Mouse (Mus musculus): Measurements from ENCODE around the gene N4bp2.
A peak's percentile ranks its signal among the peaks of the same experiment; 100 is the strongest.

Gene N4bp2

DNA sequence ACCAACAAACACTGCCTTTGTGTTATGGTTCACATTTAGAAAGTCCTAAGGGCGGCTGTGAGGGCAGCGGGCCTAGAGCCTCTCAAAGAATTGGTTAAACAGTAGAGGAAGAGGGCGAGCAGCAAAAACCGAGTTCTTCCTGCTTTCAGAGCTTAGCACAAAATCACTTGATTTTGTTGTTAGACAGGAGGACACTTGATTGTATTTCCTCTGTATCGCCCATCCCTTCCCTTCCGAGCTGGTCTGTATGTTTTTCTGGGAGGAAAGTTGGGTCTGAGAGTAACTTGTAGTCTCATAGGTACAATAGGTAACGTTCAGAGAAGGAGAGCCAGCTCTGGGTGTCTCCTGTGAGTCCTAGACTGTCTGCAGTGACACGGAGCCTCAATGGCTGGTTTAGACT is 63.8 kb downstream of the N4bp2 start:
- DNase-seq (ENCODE audit: low spot score in 2 of 2), result no peak

DNA sequence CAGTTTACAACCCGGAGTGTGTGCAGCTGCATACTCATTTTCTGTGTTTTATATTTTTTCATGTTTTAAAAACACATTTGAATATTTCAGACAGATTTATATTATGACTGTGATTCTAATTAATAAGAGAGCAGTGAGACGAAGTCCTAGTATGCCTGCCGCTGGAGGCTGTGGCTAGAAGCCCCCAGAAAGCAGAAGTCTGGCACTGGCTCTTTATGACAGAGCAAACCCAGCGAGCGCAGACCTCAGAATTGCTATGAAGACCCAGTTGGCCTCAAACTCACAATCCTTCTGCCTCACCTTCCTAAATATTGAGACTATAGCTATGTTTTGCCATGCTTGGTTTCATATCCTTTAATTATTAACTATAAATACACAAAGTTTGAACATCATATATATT is 64.9 kb downstream of the N4bp2 start:
- DNase-seq (ENCODE audit: low spot score in 2 of 2), result no peak

DNA sequence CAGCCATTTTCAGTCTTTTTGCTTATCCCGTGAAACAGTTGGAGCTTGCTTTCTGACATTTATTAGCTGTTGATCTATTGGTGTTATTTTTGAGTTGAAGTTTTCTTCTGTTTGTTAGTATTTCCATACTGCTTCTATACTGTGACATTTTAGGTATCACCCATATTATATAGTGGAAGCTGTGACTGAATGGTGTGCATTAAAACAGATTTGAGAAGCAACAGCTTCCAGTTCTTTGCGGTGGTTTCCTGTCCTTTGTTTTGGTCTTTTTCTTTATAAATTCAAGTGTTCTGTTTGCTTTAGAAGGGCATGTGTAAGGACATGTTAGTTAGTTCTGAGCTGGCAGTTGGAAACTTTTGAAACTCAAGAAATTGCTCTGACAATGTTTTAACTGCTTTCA is 65.7 kb downstream of the N4bp2 start:
- no peak for DNase-seq (ENCODE audit: low spot score in 2 of 2)

DNA sequence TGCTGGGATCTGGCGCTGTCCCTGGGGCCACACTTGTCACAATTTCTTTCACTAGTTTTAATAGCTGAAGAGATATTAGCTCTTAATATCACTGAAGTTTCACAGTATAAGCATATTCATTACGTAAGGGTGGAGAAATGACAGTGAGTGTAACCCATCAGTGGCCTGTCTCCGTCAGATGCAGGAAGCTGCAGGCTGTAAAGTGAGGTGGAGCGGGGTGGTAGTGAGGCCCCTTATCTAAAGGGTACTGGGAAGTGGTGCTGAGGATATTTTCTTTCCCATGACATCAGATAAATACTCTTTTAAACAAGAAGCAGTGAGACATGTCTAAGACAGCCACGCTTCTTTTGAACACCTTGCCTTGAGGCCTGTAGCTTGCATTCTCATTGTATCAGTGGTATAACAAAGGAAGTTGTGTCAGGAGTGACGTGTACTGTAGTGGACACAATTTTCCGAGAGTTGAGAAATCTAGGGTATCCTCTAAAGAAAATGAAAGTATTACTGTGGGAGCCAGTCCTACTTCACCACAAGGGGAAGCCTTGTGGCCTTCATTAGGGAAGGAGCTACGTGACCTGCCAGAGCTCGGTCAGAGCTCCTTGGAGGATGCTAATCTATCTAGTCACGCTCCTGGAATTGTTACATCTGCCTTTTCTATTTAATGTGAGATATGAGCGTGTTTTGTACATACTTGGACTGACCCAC is 68.7 kb downstream of the N4bp2 start:
- DNase-seq (ENCODE audit: low spot score in 2 of 2), result no peak

DNA sequence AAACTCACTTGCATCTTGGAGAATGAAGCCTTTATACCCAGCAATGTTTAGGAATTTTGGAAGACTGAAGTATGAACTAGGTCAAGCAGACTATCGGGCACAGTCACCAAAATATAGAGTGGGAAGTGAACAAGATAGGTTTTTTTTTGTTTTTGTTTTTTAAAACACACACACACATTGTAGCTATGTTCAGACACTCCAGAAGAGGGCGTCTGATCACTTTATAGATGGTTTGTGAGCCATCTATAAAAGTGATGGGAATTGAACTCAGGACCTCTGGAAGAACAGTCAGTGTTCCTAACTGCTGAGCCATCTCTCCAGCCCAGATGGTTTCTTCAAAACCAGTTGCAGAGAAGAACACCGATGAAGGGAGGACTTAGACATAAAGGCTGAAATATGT is 69.8 kb downstream of the N4bp2 start:
- no peak for DNase-seq (ENCODE audit: low spot score in 2 of 2)

DNA sequence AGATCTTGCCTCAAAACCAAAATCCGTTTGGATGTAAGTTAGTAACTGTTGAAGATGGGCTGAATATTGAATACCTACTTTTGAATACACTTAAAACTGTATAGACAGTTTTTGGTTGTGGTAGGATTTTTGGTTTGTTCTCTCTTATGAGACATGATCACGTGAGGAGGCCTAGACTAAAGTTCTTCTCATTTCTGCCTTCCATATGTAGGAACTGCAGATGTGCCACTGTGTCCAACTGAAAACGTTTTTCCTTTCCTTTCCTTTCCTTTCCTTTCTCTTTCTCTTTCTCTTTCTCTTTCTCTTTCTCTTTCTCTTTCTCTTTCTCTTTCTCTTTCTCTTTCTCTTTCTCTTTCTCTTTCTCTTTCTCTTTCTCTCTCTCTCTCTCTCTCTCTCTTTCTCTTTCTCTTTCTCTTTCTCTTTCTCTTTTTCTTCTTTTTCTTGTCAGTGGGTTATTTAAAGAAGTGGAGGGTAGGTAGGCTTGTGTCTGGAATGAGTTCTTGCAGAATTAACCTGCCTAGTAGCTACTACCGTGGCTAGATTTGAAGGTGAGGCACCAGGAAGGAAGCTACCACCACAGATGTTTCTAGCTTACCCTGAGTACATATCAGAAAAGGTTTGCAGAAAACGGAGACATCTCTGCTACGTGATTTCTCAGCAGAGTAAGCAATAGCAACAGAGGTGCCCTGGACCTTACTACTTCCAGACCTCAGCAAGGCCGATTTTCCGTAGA is 70.6 kb downstream of the N4bp2 start:
- no peak for DNase-seq (ENCODE audit: low spot score in 2 of 2)

DNA sequence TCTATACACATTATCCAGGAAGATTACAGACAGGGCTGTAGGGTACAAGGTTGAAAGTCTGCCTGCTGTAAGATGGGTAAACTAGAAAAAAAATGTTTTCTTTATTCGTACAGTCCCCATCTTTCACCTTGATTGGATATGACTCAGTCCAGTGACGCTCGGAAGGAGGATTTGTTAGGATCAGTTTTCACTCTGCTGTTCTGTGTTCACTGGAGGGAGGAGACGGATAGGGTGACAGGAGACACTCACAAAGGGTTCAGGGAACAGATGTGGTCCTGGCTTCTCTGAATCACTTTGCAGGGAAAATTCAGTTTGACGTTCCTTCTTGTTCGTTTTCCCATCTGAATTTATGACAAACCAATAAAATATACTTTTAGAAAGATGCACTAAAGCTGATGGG is 74.7 kb downstream of the N4bp2 start:
- no peak for DNase-seq (ENCODE audit: low spot score in 2 of 2)

DNA sequence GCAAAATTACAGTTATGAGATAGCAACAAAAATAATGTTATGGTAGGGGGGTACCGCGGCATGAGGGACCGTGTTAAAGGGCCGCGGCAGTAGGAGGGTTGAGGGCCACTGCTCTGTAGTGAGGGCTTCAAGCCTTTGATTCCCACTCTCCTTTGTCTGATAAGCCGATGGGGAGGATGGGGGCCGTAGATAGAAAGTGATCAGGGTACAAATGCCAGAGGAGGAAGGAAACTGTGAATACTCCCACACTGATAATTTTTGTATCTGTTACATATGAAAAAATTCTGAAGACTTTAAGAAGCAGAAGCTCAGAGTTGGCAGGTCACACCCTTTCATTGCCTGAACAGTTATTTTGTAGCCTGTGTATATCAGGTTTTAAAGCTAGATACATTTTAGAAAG is 79.6 kb downstream of the N4bp2 start:
- DNase-seq (ENCODE audit: low spot score in 2 of 2), result no peak

DNA sequence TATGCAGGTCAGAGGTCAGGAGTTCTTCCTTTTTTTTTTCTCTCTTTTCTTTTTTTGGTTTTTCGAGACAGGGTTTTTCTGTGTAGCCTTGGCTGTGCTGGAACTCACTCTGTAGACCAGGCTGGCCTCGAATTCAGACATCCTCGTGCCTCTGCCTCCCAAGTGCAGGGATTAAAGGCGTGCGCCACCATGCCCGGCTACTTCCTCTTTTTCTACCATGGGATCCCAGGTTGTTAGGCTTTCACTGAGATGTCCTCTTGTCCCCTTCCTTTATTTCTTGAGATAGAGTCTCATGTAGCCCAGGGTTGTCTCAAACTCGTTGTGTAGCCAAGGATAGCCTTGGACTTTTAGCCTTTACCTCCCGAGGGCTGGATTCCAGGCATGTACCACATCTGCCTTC is 83.2 kb downstream of the N4bp2 start:
- no peak for DNase-seq (ENCODE audit: low spot score in 2 of 2)

DNA sequence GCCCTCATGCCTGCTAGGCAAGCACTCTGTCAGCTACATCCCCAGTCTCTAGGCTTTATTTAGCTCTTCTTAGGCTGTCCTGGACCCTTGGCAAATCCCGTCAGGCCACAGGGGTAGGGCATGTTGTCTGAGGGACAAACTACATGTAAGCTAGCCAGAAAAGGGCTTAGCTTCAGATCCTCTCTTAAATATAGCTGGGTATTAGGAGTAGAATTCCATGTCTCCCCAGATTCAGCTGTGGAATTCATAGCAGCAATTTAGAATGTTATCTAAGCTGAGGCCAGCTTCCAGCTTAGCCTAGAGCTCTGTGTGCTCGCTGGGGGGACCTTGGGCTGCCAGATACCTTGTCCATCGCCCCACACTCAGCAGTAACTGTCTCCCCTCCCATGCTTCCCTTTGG is 83.6 kb downstream of the N4bp2 start:
- DNase-seq (ENCODE audit: low spot score in 2 of 2), result no peak

DNA sequence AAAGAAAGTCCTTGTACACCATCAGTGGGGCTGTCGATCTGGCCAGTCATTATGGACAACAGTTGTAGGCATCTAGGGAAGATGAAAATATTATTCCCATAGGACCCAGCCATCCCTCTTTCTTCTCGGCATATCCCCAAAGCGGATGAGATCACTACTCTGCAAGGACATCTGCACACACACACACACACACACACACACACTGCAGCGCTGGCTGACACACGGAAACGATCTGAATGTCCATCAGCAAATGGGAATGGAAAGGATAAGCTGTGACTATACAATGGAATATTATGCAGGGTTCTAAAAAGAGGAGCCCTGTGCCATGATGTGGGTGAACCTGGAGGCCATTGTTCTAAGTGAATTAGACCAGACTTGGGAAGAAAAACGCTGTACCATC is 84.3 kb downstream of the N4bp2 start:
- DNase-seq (ENCODE audit: low spot score in 2 of 2), result no peak

DNA sequence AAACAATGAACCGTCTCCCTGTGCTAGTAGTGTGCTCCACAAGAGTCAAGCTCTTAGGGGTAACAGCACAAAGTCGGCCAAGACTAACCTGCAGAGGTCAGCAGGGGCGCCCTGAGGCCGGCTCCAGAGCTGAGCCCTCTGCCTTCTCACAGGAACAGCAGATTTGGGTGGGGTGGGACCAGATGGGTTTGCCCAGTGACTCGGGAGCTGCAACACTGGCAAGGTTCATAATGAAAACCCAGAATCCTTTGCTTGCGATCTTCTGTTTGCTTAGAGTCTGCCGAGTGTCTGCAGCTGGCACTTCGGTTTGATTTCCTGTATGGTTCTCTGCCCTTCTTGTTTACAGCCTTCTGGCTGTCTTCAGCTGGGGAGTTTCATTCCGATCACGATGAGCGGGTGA is 87.4 kb downstream of the N4bp2 start:
- no peak for DNase-seq (ENCODE audit: low spot score in 2 of 2)

DNA sequence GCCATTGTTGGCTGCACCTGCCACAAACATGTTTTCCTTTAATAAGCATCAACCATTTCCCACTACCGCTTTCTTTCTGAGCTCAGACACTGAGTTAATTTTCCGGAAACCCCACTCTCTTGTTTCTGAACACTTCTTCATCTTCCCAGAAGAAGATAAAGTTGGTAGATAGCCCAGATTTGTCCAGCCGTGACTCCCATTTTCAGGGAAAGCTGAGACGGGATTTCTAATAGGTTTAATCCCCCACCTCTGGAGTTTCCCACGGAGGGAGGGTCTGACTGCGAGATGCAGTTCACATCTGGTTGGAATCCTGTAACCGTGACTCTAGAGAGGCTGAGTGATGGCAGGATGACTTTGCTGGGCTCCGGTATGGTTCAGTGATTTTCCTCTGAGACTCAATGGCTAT is 91.5 kb downstream of the N4bp2 start:
- no peak for DNase-seq (ENCODE audit: low spot score in 2 of 2)

DNA sequence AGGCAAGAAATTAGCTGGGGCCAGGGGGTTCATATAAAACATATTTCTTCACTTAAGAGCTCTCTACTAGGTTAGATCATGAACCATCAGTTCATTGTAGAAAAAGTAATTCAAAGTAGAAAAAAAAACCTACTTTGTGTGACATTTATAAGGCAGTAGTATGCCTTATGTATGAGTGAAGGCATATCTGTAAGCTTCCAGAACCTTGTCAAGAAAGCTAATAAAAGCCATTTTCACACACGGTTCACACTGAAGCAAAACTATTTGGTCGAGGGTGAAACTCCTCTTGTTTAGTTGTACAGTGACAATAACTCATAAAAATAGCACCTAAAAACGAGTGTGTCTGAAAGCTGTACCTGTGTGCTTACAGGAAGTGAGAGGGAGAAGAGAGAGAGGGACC is 92.2 kb downstream of the N4bp2 start:
- no peak for DNase-seq (ENCODE audit: low spot score in 2 of 2)

DNA sequence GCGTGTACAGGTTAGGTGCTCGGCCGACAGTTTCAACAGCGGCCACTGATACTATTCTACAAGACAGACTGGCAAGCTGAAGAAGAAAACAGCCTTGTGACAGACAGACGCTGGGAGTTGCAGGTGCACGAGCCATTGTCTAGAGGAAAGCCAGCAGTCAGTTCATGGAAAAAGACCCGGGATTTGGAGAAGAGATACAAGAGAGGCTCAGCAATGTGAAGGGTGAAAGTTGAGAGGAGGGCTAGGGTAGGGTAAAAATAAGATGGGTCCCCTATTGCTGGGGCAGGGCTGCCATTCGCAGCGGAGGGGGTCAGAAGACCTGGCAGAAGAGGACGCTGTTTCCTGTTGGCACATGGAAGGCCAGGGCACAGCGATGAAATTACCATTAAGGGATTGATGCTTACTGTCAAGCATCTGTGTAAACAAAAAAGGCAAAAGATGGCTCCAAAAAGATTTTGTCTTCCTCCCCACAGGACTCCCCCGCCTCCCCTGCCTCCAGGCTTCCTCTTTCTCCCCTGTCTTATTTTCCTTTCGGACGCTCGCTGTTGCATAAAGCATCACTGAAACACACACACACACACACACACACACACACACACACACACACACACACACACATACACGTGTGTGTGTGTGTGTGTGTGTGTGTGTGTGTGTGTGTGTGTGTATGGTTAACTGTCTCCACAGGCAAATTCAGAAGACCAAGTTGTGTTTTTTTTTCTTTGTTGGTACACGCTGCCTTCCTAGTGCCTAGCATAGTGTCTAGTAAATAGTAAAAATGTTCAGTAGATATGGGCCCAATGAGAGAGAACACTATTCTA is 93.5 kb downstream of the N4bp2 start:
- DNase-seq (ENCODE audit: low spot score in 2 of 2), result no peak

DNA sequence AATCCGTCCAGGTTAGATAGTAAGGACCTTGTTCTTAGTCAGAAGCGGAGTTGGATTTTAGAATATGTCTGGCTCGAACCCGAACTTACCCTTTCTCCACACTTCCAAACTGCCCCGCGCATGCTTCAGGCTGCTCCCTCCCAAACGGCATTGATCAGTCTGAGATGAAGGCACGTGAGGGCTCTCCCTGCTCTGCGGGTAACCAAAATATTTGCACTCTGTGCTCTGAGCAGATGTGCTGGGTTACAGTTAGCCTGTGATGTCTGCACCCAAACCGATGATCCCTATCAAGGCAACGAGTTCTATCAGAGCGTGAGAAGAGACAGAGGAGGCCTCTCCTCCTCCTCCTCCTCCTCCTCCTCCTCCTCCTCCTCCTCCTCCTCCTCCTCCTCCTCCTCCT is 94.6 kb downstream of the N4bp2 start:
- no peak for DNase-seq (ENCODE audit: low spot score in 2 of 2)

DNA sequence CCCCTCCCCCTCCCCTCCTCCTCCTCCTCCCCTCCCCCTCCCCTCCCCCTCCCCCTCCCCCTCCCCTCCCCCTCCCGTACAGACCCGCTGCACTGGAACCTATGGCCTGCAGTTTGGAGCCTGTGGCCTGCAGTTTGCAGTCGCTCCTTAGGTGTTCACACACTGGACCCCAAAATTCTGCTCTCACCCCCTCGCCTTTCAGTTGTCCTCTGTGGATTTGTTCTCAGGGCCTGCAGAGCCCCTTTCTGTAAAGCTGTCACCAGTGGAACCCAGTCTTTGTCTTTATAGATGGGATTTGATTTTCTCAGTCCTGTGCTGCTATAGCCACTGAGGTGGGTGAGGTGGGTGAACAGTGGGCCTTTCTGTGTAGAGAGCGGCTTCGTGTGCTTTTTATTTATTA is 95.0 kb downstream of the N4bp2 start:
- DNase-seq (ENCODE audit: low spot score in 2 of 2), result no peak

DNA sequence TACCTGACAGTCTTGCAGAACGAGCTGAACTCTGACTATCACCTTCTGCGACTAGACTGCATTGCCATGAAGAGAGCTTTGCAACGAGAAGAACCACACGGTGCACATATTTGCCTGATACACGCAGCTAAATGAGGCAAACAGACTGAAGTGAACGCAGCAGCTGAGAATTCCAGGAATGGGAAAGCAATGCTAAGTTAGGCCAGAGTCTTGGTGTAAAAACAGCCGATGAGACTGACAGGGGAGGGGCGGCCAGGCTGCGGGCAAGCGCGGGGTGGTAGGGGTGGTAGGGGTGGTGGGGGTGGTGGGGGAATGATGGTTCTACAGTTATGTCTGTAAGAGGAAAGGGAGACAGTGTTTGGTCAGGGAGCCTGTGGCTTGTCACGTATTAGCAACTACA is 95.6 kb downstream of the N4bp2 start:
- DNase-seq (ENCODE audit: low spot score in 2 of 2), result no peak

DNA sequence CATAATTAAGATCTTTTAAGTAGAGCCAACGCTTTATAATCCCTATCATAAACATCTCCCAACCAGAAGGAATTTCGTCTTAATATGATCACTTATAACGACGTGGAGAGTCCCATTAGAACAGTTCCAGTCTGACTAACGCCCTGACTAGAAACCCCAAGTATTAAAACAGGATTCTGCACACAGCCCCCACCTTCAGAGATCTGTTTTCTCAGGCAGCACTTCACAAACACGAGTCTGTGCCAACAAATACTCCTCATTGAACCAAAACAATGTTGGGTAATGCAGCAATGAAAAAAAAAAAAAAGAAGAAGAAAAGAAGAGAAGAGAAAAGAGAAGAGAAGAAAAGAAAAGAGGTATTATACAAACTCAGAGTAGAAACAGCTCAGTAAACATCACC is 96.1 kb downstream of the N4bp2 start:
- DNase-seq (ENCODE audit: low spot score in 2 of 2), result no peak

DNA sequence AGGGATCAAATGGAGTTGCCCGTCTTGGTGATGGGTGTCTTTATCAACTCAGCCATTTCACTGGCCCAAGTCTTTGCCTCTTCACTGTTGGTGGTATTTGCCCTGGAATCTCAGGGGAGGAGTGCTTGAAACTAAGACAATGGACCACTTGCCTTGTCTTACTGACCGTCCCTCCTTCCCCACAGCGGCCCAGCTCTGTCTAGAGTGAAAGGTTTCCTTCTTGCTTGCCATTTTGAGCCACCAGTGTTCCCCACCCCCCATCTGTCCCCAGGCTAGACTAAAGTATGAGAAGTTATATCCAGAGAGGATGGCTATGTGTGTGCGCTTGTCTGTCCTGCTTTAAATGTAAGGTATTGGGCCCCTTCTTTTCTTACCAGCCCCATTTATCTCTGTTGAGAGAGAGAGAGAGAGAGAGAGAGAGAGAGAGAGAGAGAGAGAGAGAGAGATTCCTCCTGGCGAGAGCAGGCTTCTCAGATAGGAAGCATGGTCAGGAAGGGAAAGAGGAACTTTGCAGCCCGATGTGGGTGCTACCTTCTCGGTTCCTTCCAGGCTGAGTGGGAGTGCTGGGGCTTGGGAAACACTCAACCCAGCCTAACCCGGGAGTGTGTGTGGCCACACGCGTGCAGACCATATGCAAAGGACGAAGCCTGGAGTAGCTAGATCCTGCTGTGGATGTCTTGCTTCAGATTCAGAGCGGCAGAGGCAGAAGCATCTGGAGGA is 97.1 kb downstream of the N4bp2 start:
- DNase-seq (ENCODE audit: low spot score in 2 of 2), result peak in 1 of 2 experiments; percentile 16

DNA sequence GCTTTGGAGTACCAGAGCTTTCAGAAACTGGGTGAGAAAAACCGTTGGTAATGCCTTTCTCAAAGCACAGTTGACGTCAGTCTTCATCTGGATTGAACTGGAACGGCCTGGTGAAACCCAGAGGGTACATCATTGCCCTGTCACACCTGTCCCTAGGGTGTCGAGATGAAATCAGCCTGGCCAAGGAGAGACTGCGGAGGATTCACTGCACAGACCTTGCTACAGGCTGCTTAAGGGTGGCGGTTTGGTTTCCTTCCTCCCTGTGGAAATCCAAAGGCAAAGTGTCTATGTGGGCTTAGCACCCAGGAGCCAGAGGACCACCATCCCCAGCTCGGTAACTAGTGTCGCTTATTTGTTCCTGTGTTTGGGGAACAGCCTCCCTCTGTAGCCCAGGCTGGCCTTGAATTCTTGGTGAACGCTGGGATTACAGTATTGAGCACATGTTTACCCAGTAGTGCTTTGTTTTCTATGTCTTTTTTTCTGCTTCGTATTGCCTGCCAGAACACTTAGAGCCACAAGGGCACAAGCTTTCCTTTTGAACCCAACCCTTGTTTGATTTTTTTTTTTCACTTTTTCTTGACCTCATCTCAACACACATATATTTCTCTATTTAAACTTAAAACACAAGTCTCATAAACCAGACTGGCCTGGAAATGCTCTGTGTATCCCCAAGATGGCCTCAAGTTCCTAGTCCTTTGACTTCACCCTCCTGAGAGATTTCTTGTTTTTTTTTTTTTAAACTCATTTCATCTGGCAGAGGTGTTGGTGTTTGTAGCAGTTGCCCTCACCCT is 98.0 kb downstream of the N4bp2 start, which contains the start of gene Rhoh:
Rhoh (plus strand) TSS at position 60 of the 791 bp plus-strand sequence.
- DNase-seq (ENCODE audit: low spot score in 2 of 2), result no peak
